Mouse (Mus musculus) frontal cortex, postnatal 25 days (tissue): ENCODE results near the gene Fam234b.

ENCODE experiments used
- DNase-seq, 2 experiments: peaks; one replicate each; pipeline ENCODE4 v3.0.0; 2022; ENCODE audit warnings: low spot score in 2 of 2

The Fam234b gene

GRCm38 (mm10) chr6:135268392-135268791 lies 70.6 kb downstream of the Fam234b start:
- no peak for DNase-seq

- DNase-seq: no peak
Observed at GRCm38 (mm10) chr6:135269626-135270025, 71.8 kb downstream of the Fam234b start.

GRCm38 (mm10) chr6:135271761-135272160 lies 74.0 kb downstream of the Fam234b start:
- no peak for DNase-seq

GRCm38 (mm10) chr6:135273066-135273465 lies 75.3 kb downstream of the Fam234b start:
- DNase-seq: no peak

GRCm38 (mm10) chr6:135275231-135275630 lies 77.5 kb downstream of the Fam234b start:
- no peak for DNase-seq

- no peak for DNase-seq
Observed at GRCm38 (mm10) chr6:135276474-135277295, 78.9 kb downstream of the Fam234b start.

- no peak for DNase-seq
Observed at GRCm38 (mm10) chr6:135278302-135278701, 80.5 kb downstream of the Fam234b start.

- DNase-seq: no peak
Observed at GRCm38 (mm10) chr6:135279286-135279685, 81.5 kb downstream of the Fam234b start.

GRCm38 (mm10) chr6:135279856-135280255 lies 82.1 kb downstream of the Fam234b start:
- DNase-seq: no peak

GRCm38 (mm10) chr6:135292391-135292790 lies 94.6 kb downstream of the Fam234b start:
- DNase-seq: no peak

- no peak for DNase-seq
Observed at GRCm38 (mm10) chr6:135294150-135294549, 96.4 kb downstream of the Fam234b start.
